Mouse (Mus musculus) stomach, postnatal 0 days (tissue): ENCODE measurements around the gene Slc5a5.

ENCODE experiments used
- CTCF ChIP-seq: IDR thresholded peaks from 2 replicates; pipeline ENCODE4 v1.5.1; 2016; ENCODE audit warnings: antibody characterized with exemption, low read depth, mild to moderate bottlenecking, moderate library complexity
- EP300 ChIP-seq: optimal IDR thresholded peaks from 2 replicates; pipeline ENCODE3; 2016; ENCODE audit warnings: antibody characterized with exemption

- TF ChIP-seq CTCF, result no peak
- TF ChIP-seq EP300, result no peak
These were observed 42.2 kb upstream of the Slc5a5 start for GRCm38 (mm10) chr8:70934786-70935185.
